Mouse (Mus musculus) cerebral cortex, adult 2 months (tissue): ENCODE results near the gene Olfr221.

ENCODE experiments used
- WGBS: fragments of 180-500 bp; shearing (Covaris S2); methylation state at CpG from one replicate; pipeline ENCODE4 v1.1.7; 2018; 5-methylcytosine and 5-hydroxymethylcytosine counted together

The Olfr221 gene

GRCm38 (mm10) chr14:52042359-52042758, at the start of gene Olfr221:
Gene Olfr221 (minus strand): TSS chr14:52042459.
- 61% methylated on average over 3 of the region's 3 CpGs for WGBS

GRCm38 (mm10) chr14:52071599-52072137, 29.4 kb upstream of the Olfr221 start:
- WGBS: 93% methylated on average over 15 of the region's 15 CpGs

GRCm38 (mm10) chr14:52066135-52066534, 23.9 kb upstream of the Olfr221 start:
- 66% methylated on average over 4 of the region's 4 CpGs for WGBS

- WGBS: 90% methylated on average over 8 of the region's 8 CpGs
These were observed 19.5 kb upstream of the Olfr221 start for GRCm38 (mm10) chr14:52061798-52062197.

GRCm38 (mm10) chr14:52060800-52061199, 18.5 kb upstream of the Olfr221 start:
- WGBS: 81% methylated on average over 1 of the region's 1 CpGs

- 52% methylated on average over 4 of the region's 4 CpGs for WGBS
These were observed 17.7 kb upstream of the Olfr221 start for GRCm38 (mm10) chr14:52059982-52060381.

GRCm38 (mm10) chr14:52052720-52053119, 10.5 kb upstream of the Olfr221 start:
- WGBS: 91% methylated on average over 3 of the region's 3 CpGs

- 57% methylated on average over 9 of the region's 9 CpGs for WGBS
These were observed 3.8 kb upstream of the Olfr221 start for GRCm38 (mm10) chr14:52045966-52046565.

GRCm38 (mm10) chr14:52044901-52045678, 2.8 kb upstream of the Olfr221 start:
- 13% methylated on average over 8 of the region's 8 CpGs for WGBS

- WGBS: 35% methylated on average over 6 of the region's 6 CpGs
These were observed 1.2 kb upstream of the Olfr221 start for GRCm38 (mm10) chr14:52043446-52043845.

GRCm38 (mm10) chr14:52039332-52039731, 2.9 kb downstream of the Olfr221 start:
- WGBS: 92% methylated on average over 5 of the region's 5 CpGs

GRCm38 (mm10) chr14:52035926-52036325, 6.3 kb downstream of the Olfr221 start:
- 95% methylated on average over 6 of the region's 6 CpGs for WGBS

- 64% methylated on average over 4 of the region's 4 CpGs for WGBS
These were observed 15.9 kb downstream of the Olfr221 start for GRCm38 (mm10) chr14:52026342-52026741.

- 47% methylated on average over 2 of the region's 2 CpGs for WGBS
These were observed 18.1 kb downstream of the Olfr221 start for GRCm38 (mm10) chr14:52024133-52024532.

- WGBS: 4% methylated on average over 23 of the region's 23 CpGs
These were observed 19.4 kb downstream of the Olfr221 start for GRCm38 (mm10) chr14:52022709-52023459.

- 66% methylated on average over 3 of the region's 3 CpGs for WGBS
These were observed 20.0 kb downstream of the Olfr221 start for GRCm38 (mm10) chr14:52022244-52022708.

- WGBS: 71% methylated on average over 8 of the region's 8 CpGs
These were observed 20.6 kb downstream of the Olfr221 start for GRCm38 (mm10) chr14:52021568-52022212.

- WGBS: 67% methylated on average over 4 of the region's 4 CpGs
These were observed 21.1 kb downstream of the Olfr221 start for GRCm38 (mm10) chr14:52021138-52021529.

GRCm38 (mm10) chr14:52020486-52021137, 21.6 kb downstream of the Olfr221 start, which contains the start of gene Zfp219:
Gene Zfp219 (minus strand): TSS chr14:52020733.
- 7% methylated on average over 15 of the region's 15 CpGs for WGBS

GRCm38 (mm10) chr14:52019590-52020340, 22.5 kb downstream of the Olfr221 start:
- under 1% methylated on average over 74 of the region's 74 CpGs for WGBS
